Mouse (Mus musculus) embryonic facial prominence, embryonic 14.5 days (tissue): ENCODE measurements around the gene Tnr. TPM values are rescaled to one million over a fixed set of nuclear protein-coding genes. Genes with fewer than 3 reads are reported as not detected.

Experiments used
- ATAC-seq: fragments of 200-750 bp; cut with Nextera tagmentation; 2 replicates; pipeline ENCODE4 v1.8.0; 2017; ENCODE audit warnings: low read depth, moderate number of reproducible peaks, moderate TSS enrichment
- DNase-seq: peaks from one replicate; pipeline ENCODE4 v3.0.0-alpha.2; 2015; ENCODE audit warnings: low spot score
- H3K27ac ChIP-seq: fragments of 300-500 bp; sonication (generic); replicated peaks from 2 replicates; pipeline ENCODE4 v1.5.1; 2014; ENCODE audit warnings: low read depth, mild to moderate bottlenecking, low read length, moderate library complexity
- H3K27me3 ChIP-seq: fragments of 300-500 bp; sonication (generic); replicated peaks from 2 replicates; pipeline ENCODE4 v1.6.1; 2014; ENCODE audit warnings: low read length; ENCODE audit not compliant: control insufficient read depth, insufficient read depth
- H3K36me3 ChIP-seq: fragments of 300-500 bp; sonication (generic); 2 replicates; pipeline ENCODE4 v1.6.1; 2014; ENCODE audit warnings: low read length, mixed read lengths; ENCODE audit not compliant: control insufficient read depth, insufficient read depth
- H3K4me1 ChIP-seq: fragments of 300-500 bp; sonication (generic); 2 replicates; pipeline ENCODE4 v1.6.1; 2014; ENCODE audit warnings: antibody characterized with exemption, low read length; ENCODE audit not compliant: control insufficient read depth, insufficient read depth
- H3K4me2 ChIP-seq: fragments of 300-500 bp; sonication (generic); 2 replicates; pipeline ENCODE4 v1.6.1; 2014; ENCODE audit warnings: low read depth, mild to moderate bottlenecking, low read length, moderate library complexity, mixed read lengths
- H3K4me3 ChIP-seq: fragments of 300-500 bp; sonication (generic); 2 replicates; pipeline ENCODE4 v1.5.1; 2014; ENCODE audit warnings: low read depth, mild to moderate bottlenecking, low read length
- H3K9ac ChIP-seq: fragments of 300-500 bp; sonication (generic); 2 replicates; pipeline ENCODE4 v1.6.1; 2014; ENCODE audit warnings: low read depth, mild to moderate bottlenecking, low read length, moderate library complexity, mixed read lengths
- H3K9me3 ChIP-seq: fragments of 300-500 bp; sonication (generic); 2 replicates; pipeline ENCODE4 v1.6.1; 2016; ENCODE audit warnings: low read length; ENCODE audit not compliant: control insufficient read depth
- WGBS: fragments of 180-500 bp; shearing (Covaris S2); extraction: QIAGEN DNeasy Blood & Tissue Kit; methylation state at CpG from one replicate; pipeline ENCODE4 v1.1.7; 2014; 5-methylcytosine and 5-hydroxymethylcytosine counted together
- polyA plus RNA-seq: library from polyadenylated mRNA; unstranded; fragments of >200 nt; fragmentation: Nextera tagmentation; extraction: Ambion mirVana; gene quantifications from 2 replicates; pipeline ENCODE4 v1.2.1, GENCODE M21; 2014

The Tnr gene
- polyA plus RNA-seq, 1 experiment from 2014 or later, result 0.11 TPM

DNA sequence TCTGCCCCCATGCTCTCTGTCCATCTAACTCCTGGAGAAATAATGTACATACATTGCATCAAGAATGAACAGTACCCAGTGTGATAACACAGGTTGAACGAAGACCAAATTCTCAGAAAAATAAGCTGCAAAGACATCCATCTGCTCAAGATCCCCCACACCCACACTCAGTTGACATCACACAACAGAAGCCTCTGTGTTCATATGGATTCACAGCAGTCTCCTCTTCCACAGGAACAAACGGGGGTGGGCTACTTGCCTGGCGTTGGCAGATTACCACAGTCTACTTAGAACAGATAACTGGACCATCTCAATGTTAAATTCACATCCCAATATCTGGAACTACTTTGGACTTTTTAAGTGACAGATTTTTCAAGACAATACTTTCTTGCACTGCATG lies 349.3 kb downstream of the Tnr start:
- H3K4me1 ChIP-seq, result no peaks in the 10 kb centered on the region
- DNase-seq, result no peak
- H3K36me3 ChIP-seq, result no peaks in the 10 kb centered on the region
- H3K9ac ChIP-seq, result no peak overlapping the region
- H3K4me3 ChIP-seq, result no peak overlapping the region
- WGBS, result 86% methylated on average over 3 of the region's 3 CpGs
- no peak for ATAC-seq
- no peaks in the 10 kb centered on the region for H3K9me3 ChIP-seq
- H3K27ac ChIP-seq, result no peak overlapping the region
- H3K27me3 ChIP-seq, result no peaks in the 10 kb centered on the region
- no peak overlapping the region for H3K4me2 ChIP-seq

DNA sequence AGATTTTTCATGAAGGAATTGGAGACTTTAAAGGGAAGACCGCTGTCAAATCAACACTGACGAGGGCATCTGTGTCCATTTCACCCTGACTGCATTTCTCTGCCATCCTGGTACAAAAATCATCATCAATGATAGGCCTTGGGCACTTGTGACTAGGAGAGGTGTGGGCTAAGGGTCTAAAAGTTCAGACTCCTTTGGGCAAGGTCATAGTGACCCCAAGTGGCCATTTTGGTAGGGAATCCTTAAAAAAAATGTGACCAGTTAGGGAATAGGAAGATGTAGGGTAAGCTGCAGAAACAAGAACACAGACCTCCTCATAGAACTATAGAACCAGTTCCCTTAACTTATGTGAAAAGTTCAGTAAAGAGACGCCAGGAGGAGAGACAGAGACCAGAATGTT lies 355.1 kb downstream of the Tnr start:
- DNase-seq, result no peak
- no peaks in the 10 kb centered on the region for H3K4me1 ChIP-seq
- WGBS, result 51% methylated on average over 3 of the region's 3 CpGs
- H3K4me3 ChIP-seq, result no peak overlapping the region
- H3K9me3 ChIP-seq, result no peaks in the 10 kb centered on the region
- ATAC-seq, result no peak
- H3K36me3 ChIP-seq, result no peaks in the 10 kb centered on the region
- no peak overlapping the region for H3K27ac ChIP-seq
- H3K4me2 ChIP-seq, result no peak overlapping the region
- H3K27me3 ChIP-seq, result no peaks in the 10 kb centered on the region
- no peak overlapping the region for H3K9ac ChIP-seq

DNA sequence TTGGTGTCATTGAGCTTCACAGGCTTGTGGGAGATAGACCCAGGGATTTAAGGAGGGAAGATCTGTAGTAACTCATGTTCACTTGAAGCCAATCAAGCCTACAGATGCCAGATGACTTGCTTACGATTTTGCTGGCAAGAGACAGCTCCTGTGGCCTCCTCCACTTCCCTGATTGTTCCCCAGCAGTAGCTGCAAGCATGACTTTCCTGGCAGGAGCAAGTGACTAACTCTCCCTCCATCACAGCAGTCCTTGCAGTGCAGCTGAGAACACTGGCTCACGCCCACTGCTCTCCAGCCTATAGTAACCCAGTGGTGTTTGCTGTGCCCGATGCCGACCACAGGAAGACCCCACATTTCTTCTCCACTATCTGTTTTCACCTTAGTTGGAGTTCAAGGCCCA lies 356.3 kb downstream of the Tnr start:
- Histone ChIP-seq H3K9me3 (no peaks in the 10 kb centered on the region), H3K4me1 (no peaks in the 10 kb centered on the region), H3K36me3 (no peaks in the 10 kb centered on the region), H3K27me3 (no peaks in the 10 kb centered on the region), H3K4me2 (no peak overlapping the region), H3K27ac (no peak overlapping the region), H3K9ac (no peak overlapping the region), H3K4me3 (no peak overlapping the region)
- DNase-seq (no peak), ATAC-seq (no peak)
- 77% methylated on average over 4 of the region's 4 CpGs for WGBS

DNA sequence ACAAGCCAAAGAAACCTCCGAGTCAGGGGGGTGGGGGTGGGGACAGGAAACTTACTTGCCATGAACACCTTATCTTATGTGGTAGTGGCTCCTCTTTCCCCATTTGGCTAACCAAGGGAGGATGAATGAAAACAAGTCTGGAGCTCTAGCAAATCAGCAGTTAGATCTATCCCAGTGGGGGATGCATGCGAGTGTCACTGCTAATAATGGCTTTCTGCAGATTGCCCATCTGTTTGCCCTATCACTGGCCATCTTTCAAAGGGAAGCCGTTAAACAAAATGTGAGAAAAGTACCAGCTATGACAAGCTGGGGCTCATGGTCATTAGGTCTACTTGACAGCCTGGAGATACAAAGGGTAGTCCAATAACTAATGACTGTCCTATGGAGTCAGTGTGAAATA lies 361.9 kb downstream of the Tnr start:
- 59% methylated on average over 3 of the region's 3 CpGs for WGBS
- Histone ChIP-seq H3K27ac (no peak overlapping the region), H3K4me2 (no peak overlapping the region), H3K9me3 (no peaks in the 10 kb centered on the region), H3K9ac (no peak overlapping the region), H3K4me1 (no peaks in the 10 kb centered on the region), H3K27me3 (no peaks in the 10 kb centered on the region), H3K4me3 (no peak overlapping the region), H3K36me3 (no peaks in the 10 kb centered on the region)
- DNase-seq (no peak), ATAC-seq (no peak)

DNA sequence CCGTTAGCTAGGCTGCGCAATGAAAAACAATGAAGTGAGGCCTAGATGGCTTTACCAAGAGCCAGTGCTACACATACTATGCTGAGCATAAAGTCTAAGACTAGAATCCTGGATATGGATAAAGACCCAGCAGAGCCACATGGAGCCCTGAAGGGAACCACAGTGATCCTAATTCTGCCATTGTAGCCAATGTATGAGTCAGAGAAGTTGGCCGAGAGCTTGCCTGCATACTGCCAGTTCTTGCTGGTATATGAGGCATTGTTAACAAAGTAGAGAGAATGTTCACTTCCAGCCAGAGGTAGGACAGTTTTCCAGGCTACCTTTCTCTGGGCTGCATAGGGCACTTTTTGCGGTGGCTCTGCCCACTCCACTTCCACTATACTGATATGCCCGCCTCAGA lies 365.0 kb downstream of the Tnr start:
- Histone ChIP-seq H3K4me3 (no peak overlapping the region), H3K36me3 (no peaks in the 10 kb centered on the region), H3K9ac (no peak overlapping the region), H3K27ac (no peak overlapping the region), H3K9me3 (no peaks in the 10 kb centered on the region), H3K27me3 (no peaks in the 10 kb centered on the region), H3K4me2 (no peak overlapping the region), H3K4me1 (no peaks in the 10 kb centered on the region)
- ATAC-seq, result no peak
- WGBS, result 95% methylated on average over 5 of the region's 5 CpGs
- DNase-seq, result no peak

DNA sequence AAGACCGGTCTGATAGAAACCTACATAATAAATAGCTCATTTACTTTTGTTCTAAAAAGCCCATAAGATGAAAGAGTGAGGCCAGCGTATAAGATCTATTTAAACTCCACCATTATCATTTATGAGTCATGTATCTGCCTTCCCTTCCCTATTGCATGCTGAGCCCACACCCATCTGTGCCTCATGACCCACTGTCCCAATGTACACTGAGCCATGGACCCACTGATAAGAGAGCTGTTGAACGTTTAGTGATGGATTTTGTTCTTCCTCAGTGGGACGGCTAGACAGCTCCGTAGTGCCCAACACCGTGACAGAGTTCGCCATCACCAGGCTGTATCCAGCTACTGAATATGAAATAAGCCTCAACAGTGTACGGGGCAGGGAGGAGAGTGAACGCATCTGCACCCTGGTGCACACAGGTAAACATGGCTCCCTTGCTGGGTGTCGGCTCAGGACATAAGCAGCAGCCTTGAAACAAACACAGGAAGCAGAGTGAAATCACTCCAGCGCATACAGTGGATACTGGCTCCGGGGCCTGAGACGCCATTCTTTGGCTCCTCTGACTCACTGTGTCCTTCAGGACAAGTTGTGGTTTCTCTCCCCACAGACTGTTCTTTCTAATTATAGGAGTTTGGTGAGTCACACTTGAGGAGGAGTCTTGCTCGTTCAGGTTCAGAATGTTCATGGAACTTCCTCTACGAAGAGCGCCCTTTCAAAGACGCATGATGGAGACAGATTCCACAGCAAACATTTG lies 365.6 kb downstream of the Tnr start:
- ATAC-seq (no peak), DNase-seq (no peak)
- Histone ChIP-seq H3K4me1 (no peaks in the 10 kb centered on the region), H3K4me3 (no peak overlapping the region), H3K9me3 (no peaks in the 10 kb centered on the region), H3K27me3 (no peaks in the 10 kb centered on the region), H3K27ac (no peak overlapping the region), H3K36me3 (no peaks in the 10 kb centered on the region), H3K9ac (no peak overlapping the region), H3K4me2 (no peak overlapping the region)
- 88% methylated on average over 17 of the region's 17 CpGs for WGBS

DNA sequence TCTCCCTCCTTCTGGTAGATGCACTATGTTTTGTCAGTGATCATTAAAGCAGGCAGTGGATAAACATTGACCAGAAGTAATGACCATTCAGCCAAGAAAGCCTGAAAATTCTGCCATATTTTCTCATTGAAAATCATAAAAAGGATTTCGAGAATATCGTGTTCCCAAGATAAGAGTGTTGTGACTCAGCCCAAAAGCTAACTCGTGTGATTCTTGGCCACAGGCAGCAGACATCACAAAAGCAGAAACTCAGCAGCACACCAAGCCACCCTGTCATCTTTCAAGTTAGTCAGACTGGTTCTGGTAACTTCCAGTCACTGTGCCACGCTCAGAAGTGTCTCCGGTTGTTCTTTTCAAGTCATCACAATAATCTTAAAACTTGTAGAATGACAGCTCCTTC lies 367.0 kb downstream of the Tnr start:
- H3K4me1 ChIP-seq, result no peaks in the 10 kb centered on the region
- DNase-seq (no peak), ATAC-seq (no peak)
- no peak overlapping the region for H3K4me3 ChIP-seq
- H3K27ac ChIP-seq, result no peak overlapping the region
- no peaks in the 10 kb centered on the region for H3K9me3 ChIP-seq
- no peaks in the 10 kb centered on the region for H3K36me3 ChIP-seq
- no peak overlapping the region for H3K4me2 ChIP-seq
- WGBS, result 79% methylated on average over 5 of the region's 5 CpGs
- H3K27me3 ChIP-seq, result no peaks in the 10 kb centered on the region
- no peak overlapping the region for H3K9ac ChIP-seq

DNA sequence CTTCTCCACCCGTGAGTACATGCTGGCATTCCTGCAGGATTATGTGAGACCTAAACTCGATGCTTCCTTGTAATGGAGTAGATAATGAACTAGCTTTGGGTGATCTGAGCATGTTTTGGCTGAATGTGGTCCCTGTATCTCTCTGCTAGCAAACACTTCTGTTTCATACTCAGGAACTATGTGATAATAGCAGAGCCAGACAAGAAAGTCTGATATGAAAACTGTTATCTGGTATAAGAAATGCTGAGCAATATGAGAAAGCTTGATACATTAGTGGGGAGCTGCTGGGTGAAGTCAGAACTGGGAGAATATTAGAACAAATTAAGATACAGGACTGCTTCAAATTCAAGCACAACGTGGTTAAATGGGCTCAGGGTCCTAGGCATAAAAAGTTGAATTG lies 371.5 kb downstream of the Tnr start:
- H3K4me1 ChIP-seq, result no peaks in the 10 kb centered on the region
- H3K9ac ChIP-seq, result no peak overlapping the region
- no peaks in the 10 kb centered on the region for H3K36me3 ChIP-seq
- DNase-seq (no peak), ATAC-seq (no peak)
- H3K27me3 ChIP-seq, result no peaks in the 10 kb centered on the region
- H3K4me2 ChIP-seq, result no peak overlapping the region
- H3K27ac ChIP-seq, result no peak overlapping the region
- WGBS, result 72% methylated on average over 3 of the region's 3 CpGs
- no peak overlapping the region for H3K4me3 ChIP-seq
- no peaks in the 10 kb centered on the region for H3K9me3 ChIP-seq

DNA sequence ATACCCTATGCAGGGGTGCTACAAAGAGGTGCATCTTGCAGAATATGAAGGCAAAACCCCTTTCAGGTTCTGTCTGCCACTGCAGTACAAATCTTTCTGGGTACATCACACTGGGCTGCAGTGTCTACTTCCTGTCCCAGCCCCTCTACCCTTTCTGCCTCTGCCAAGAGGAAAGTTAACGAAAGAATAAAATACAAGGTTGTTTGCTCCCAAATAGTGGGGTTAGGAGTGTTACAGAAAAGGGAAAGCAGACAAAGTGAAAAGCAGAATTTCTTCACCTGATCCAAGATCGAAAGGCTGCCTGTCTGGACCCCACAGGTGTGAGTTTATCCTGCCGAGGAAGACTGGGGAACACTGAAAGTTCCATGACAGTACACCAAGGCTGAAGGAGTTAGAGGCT lies 376.4 kb downstream of the Tnr start:
- no peaks in the 10 kb centered on the region for H3K9me3 ChIP-seq
- WGBS, result 85% methylated on average over 3 of the region's 3 CpGs
- H3K27me3 ChIP-seq, result no peaks in the 10 kb centered on the region
- no peaks in the 10 kb centered on the region for H3K36me3 ChIP-seq
- ATAC-seq, result no peak
- no peaks in the 10 kb centered on the region for H3K4me1 ChIP-seq
- no peak overlapping the region for H3K27ac ChIP-seq
- H3K9ac ChIP-seq, result no peak overlapping the region
- H3K4me3 ChIP-seq, result no peak overlapping the region
- H3K4me2 ChIP-seq, result no peak overlapping the region
- DNase-seq, result no peak
